ENCODE assay signal across 9 mouse cellular contexts in the genomic region with DNA sequence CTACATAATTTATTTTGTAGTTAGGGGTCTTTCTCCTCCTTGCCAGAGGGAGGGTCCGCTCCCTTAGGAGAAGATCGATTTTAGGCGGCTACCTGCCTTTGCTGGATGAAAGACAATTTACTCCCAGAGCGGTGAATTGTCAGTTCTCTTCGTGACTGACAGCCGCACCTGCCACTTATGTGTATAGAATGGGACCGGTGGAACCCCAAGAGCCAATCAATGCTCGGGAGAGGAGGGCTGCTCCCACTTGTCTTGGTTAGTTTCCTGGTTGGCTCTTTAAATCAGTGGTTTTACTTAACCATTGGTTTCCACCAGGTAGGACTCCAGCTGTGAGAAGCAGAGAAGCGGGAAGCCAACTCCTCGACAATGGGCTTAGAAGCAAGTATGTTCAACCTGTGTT. TPM values are rescaled to one million over a fixed set of nuclear protein-coding genes. Genes with fewer than 3 reads are reported as not detected.
DNase-seq lines count a peak whose midpoint lies in the region; ATAC-seq and TF ChIP-seq lines count a peak whose summit lies in the region.
"Had no signal": no experiment of that assay in that cellular context is flagged by ENCODE, and none has a peak within 500 bp of the region (broad histone marks: within the 10 kb centered on the region; RNA-seq: fewer than 3 reads in every experiment).

No protein-coding gene starts in this region.

- peak overlapping the region; percentile 53; the same call in 1 of the 2 replicates for H3K9ac ChIP-seq in ES-E14 (ENCODE audit: insufficient read depth, low read depth, low read length, poor library complexity, severe bottlenecking)
- H3K9ac ChIP-seq in midbrain, embryonic 13.5 days (replicated peaks), result peak overlapping the region; percentile 91

- no peak overlapping the region for H3K27ac ChIP-seq in ES-E14 (ENCODE audit: insufficient read depth, low read depth, low read length, poor library complexity, severe bottlenecking)
- H3K27ac ChIP-seq in limb, embryonic 10.5 days, result no peak overlapping the region
- H3K27ac ChIP-seq in midbrain, embryonic 13.5 days, result peak overlapping the region; percentile 92

- H3K9me3 ChIP-seq in ES-E14 (ENCODE audit: control insufficient read depth, insufficient read depth, low read depth, low read length), result no peaks in the 10 kb centered on the region
- H3K9me3 ChIP-seq in limb, embryonic 10.5 days (replicated peaks), result no peaks in the 10 kb centered on the region
- H3K9me3 ChIP-seq in midbrain, embryonic 13.5 days, result no peaks in the 10 kb centered on the region

- no peaks in the 10 kb centered on the region for H3K36me3 ChIP-seq in ES-E14 (ENCODE audit: control insufficient read depth, insufficient read depth, low read length, poor library complexity, severe bottlenecking)
- no peaks in the 10 kb centered on the region for H3K36me3 ChIP-seq in limb, embryonic 10.5 days
- 0 out of 2 replicates have a peak, but pooled peaks cover 2% of the 10 kb centered on the region for H3K36me3 ChIP-seq in midbrain, embryonic 13.5 days

- H3K27me3 ChIP-seq in limb, embryonic 10.5 days (ENCODE audit: low read depth, poor library complexity, severe bottlenecking), result peaks cover 22% of the 10 kb centered on the region
- no peaks in the 10 kb centered on the region; the same call in 1 of the 2 replicates for H3K27me3 ChIP-seq in midbrain, embryonic 13.5 days
- H3K27me3 ChIP-seq: Patski had no signal

- peaks cover 3 to 9% of the 10 kb centered on the region in 2 experiments; a peak in 2 of 4 replicates for H3K4me1 ChIP-seq in ES-E14 (ENCODE audit: control insufficient read depth in 2 of 2, insufficient read depth in 2 of 2, low read length in 2 of 2, poor library complexity in 1 of 2)
- H3K4me1 ChIP-seq in limb, embryonic 10.5 days, result peaks cover 18% of the 10 kb centered on the region
- peaks cover 19% of the 10 kb centered on the region for H3K4me1 ChIP-seq in midbrain, embryonic 13.5 days (replicated peaks)

- peak; percentile 70 for DNase-seq in ES-E14 (ENCODE audit: low read depth, low spot score)
- peak; percentile 88 to 89 for DNase-seq in cerebellum, postnatal 10 days
- DNase-seq in frontal cortex, postnatal 25 days (ENCODE audit: low spot score in 2 of 2), result peak; percentile 44 to 50
- peak; percentile 62 to 74 for DNase-seq in kidney, adult 8-10 months
- peak; percentile 32 for DNase-seq in limb, embryonic 10.5 days (ENCODE audit: low spot score)
- DNase-seq in telencephalon, adult 2 months (ENCODE audit: low read depth, low spot score), result peak; percentile 88
- DNase-seq in spleen, postnatal 10 days (ENCODE audit: low spot score in 2 of 2), result no peak

- ATAC-seq in midbrain, embryonic 13.5 days, result peak; percentile 78

- WGBS in limb, embryonic 10.5 days, result 6% methylated on average over 10 of the region's 10 CpGs
- WGBS in midbrain, embryonic 13.5 days, result 5% methylated on average over 10 of the region's 10 CpGs

- H3K4me2 ChIP-seq in midbrain, embryonic 13.5 days (replicated peaks), result peak overlapping the region; percentile 79

- in situ Hi-C loops in ES-E14 (cut with MboI; ENCODE audit: low sequenced_read_pairs in 2 of 2, unreplicated experiment in 2 of 2), result no loop called here

- H3K4me3 ChIP-seq in ES-E14 (ENCODE audit: insufficient read depth in 1 of 2, low read depth in 1 of 2, low read length in 2 of 2, poor library complexity in 1 of 2, severe bottlenecking in 1 of 2), result peak overlapping the region; percentile 84 to 97
- H3K4me3 ChIP-seq in limb, embryonic 10.5 days, result peak overlapping the region; percentile 77
- peak overlapping the region; percentile 84 for H3K4me3 ChIP-seq in midbrain, embryonic 13.5 days (replicated peaks)

TF ChIP-seq in ES-E14, 5 proteins besides CTCF, POLR2A, EP300 and RAD21:
- TF ChIP-seq ZC3H11A (IDR thresholded peaks at IDR 0.05; ENCODE audit: borderline replicate concordance, low read depth, low read length) (no peak), CHD2 (IDR thresholded peaks at IDR 0.05; ENCODE audit: low read depth, low read length) (peak; percentile 92), HCFC1 (IDR thresholded peaks at IDR 0.05; ENCODE audit: borderline replicate concordance, insufficient read depth, low read length) (no peak)

RNA-seq across cellular contexts. Expression of gene Erc2, which starts 1.1 kb away (rescaled TPM):
- 9.1 and 11.2 TPM in 2 replicates for total RNA-seq in ES-E14 (2012; rRNA removed)
- 3.7 and 4.8 TPM in 2 replicates for polyA plus RNA-seq in limb, embryonic 10.5 days (2016; fragmentation: Nextera tagmentation; extraction: Ambion mirVana)
- polyA plus RNA-seq in midbrain, embryonic 13.5 days (2015; fragmentation: Nextera tagmentation; extraction: Ambion mirVana), result 75.0 and 79.0 TPM in 2 replicates

Comparison
In these comparisons a context has a peak if more than half of its experiments do, and no peak if none do; other contexts are left out.
1. DNase-seq: peak in ES-E14 (single experiment), cerebellum, postnatal 10 days (2 of 2), frontal cortex, postnatal 25 days (2 of 2), kidney, adult 8-10 months (2 of 2), limb, embryonic 10.5 days (single experiment) and telencephalon, adult 2 months (single experiment); none in spleen, postnatal 10 days (0 of 2).
2. RNA of gene Erc2, which starts 1.1 kb away (polyA plus RNA-seq): 75.0 to 79.0 TPM in midbrain, embryonic 13.5 days; 3.7 to 4.8 TPM in limb, embryonic 10.5 days; every median in the first group is over 10 times any median in the second.
3. Peak in every context shown above with its lines, with median percentiles within 50 percentile points of each other: H3K4me3 ChIP-seq.